Mouse (Mus musculus): ENCODE data around the gene Gstm1. TPM values are rescaled to one million over a fixed set of nuclear protein-coding genes. Genes with fewer than 3 reads are reported as not detected.
"Not testable (repeated sequence)": the region's sequence is repeated elsewhere in the genome, so short reads cannot be mapped to it uniquely, and the experiment has no call there.

The Gstm1 gene
- polyA plus RNA-seq, 1 experiment from 2014 or later, result 38.9 TPM

- WGBS, result 86% methylated on average over 5 of the region's 5 CpGs
- H3K9ac ChIP-seq (replicated peaks), result no peak overlapping the region
- H3K4me1 ChIP-seq (replicated peaks), result no peaks in the 10 kb centered on the region
- no peaks in the 10 kb centered on the region for H3K9me3 ChIP-seq
- no peak overlapping the region for H3K4me2 ChIP-seq
- no peak overlapping the region for H3K4me3 ChIP-seq (replicated peaks)
- H3K27ac ChIP-seq, result no peak overlapping the region
- ATAC-seq (ENCODE audit: insufficient number of reproducible peaks, insufficient read depth, low FRiP score, low TSS enrichment, low read depth), result no peak
- H3K36me3 ChIP-seq, result no peaks in the 10 kb centered on the region
- no peaks in the 10 kb centered on the region for H3K27me3 ChIP-seq
Observed at GRCm38 (mm10) chr3:108033156-108033555, 15.4 kb upstream of the Gstm1 start.

- no peak for ATAC-seq (ENCODE audit: insufficient number of reproducible peaks, insufficient read depth, low FRiP score, low TSS enrichment, low read depth)
- H3K4me1 ChIP-seq (replicated peaks), result no peaks in the 10 kb centered on the region
- no peaks in the 10 kb centered on the region for H3K9me3 ChIP-seq
- no peaks in the 10 kb centered on the region for H3K27me3 ChIP-seq
- H3K9ac ChIP-seq (replicated peaks), result no peak overlapping the region
- H3K36me3 ChIP-seq, result no peaks in the 10 kb centered on the region
- H3K27ac ChIP-seq, result no peak overlapping the region
- no peak overlapping the region for H3K4me3 ChIP-seq (replicated peaks)
- H3K4me2 ChIP-seq, result no peak overlapping the region
Observed at GRCm38 (mm10) chr3:108032113-108032512, 14.3 kb upstream of the Gstm1 start.

GRCm38 (mm10) chr3:108028641-108029365 is 11.0 kb upstream of the Gstm1 start:
- ATAC-seq (ENCODE audit: insufficient number of reproducible peaks, insufficient read depth, low FRiP score, low TSS enrichment, low read depth), result no peak
- Histone ChIP-seq H3K4me1 (replicated peaks) (no peaks in the 10 kb centered on the region), H3K36me3 (no peaks in the 10 kb centered on the region), H3K27ac (no peak overlapping the region), H3K4me3 (replicated peaks) (no peak overlapping the region), H3K4me2 (no peak overlapping the region), H3K27me3 (no peaks in the 10 kb centered on the region), H3K9me3 (no peaks in the 10 kb centered on the region), H3K9ac (replicated peaks) (no peak overlapping the region)
- 86% methylated on average over 4 of the region's 4 CpGs for WGBS

- no peak overlapping the region for H3K4me2 ChIP-seq
- no peak overlapping the region for H3K4me3 ChIP-seq (replicated peaks)
- H3K27ac ChIP-seq, result no peak overlapping the region
- WGBS, result 81% methylated on average over 1 of the region's 1 CpGs
- H3K4me1 ChIP-seq (replicated peaks), result no peaks in the 10 kb centered on the region
- no peaks in the 10 kb centered on the region for H3K9me3 ChIP-seq
- no peak for ATAC-seq (ENCODE audit: insufficient number of reproducible peaks, insufficient read depth, low FRiP score, low TSS enrichment, low read depth)
- H3K9ac ChIP-seq (replicated peaks), result no peak overlapping the region
- no peaks in the 10 kb centered on the region for H3K36me3 ChIP-seq
- H3K27me3 ChIP-seq, result no peaks in the 10 kb centered on the region
Observed at GRCm38 (mm10) chr3:108026597-108026996, 8.8 kb upstream of the Gstm1 start.

- Histone ChIP-seq H3K27ac (no peak overlapping the region), H3K4me1 (replicated peaks) (no peaks in the 10 kb centered on the region), H3K4me3 (replicated peaks) (no peak overlapping the region), H3K27me3 (no peaks in the 10 kb centered on the region), H3K9me3 (no peaks in the 10 kb centered on the region), H3K9ac (replicated peaks) (no peak overlapping the region), H3K36me3 (no peaks in the 10 kb centered on the region), H3K4me2 (no peak overlapping the region)
- ATAC-seq (ENCODE audit: insufficient number of reproducible peaks, insufficient read depth, low FRiP score, low TSS enrichment, low read depth), result no peak
- WGBS, result 77% methylated on average over 5 of the region's 5 CpGs
Observed at GRCm38 (mm10) chr3:108026049-108026448, 8.3 kb upstream of the Gstm1 start.

GRCm38 (mm10) chr3:108025318-108025717 is 7.5 kb upstream of the Gstm1 start:
- no peaks in the 10 kb centered on the region for H3K27me3 ChIP-seq
- no peaks in the 10 kb centered on the region for H3K9me3 ChIP-seq
- no peaks in the 10 kb centered on the region for H3K4me1 ChIP-seq (replicated peaks)
- WGBS, result 67% methylated on average over 4 of the region's 4 CpGs
- no peaks in the 10 kb centered on the region for H3K36me3 ChIP-seq
- no peak for ATAC-seq (ENCODE audit: insufficient number of reproducible peaks, insufficient read depth, low FRiP score, low TSS enrichment, low read depth)
- H3K4me2 ChIP-seq, result no peak overlapping the region
- no peak overlapping the region for H3K4me3 ChIP-seq (replicated peaks)
- H3K27ac ChIP-seq, result no peak overlapping the region
- no peak overlapping the region for H3K9ac ChIP-seq (replicated peaks)

- Histone ChIP-seq H3K27me3 (no peaks in the 10 kb centered on the region), H3K27ac (no peak overlapping the region), H3K4me2 (no peak overlapping the region), H3K4me1 (replicated peaks) (peaks cover 6% of the 10 kb centered on the region), H3K9me3 (no peaks in the 10 kb centered on the region), H3K4me3 (replicated peaks) (no peak overlapping the region), H3K36me3 (no peaks in the 10 kb centered on the region), H3K9ac (replicated peaks) (no peak overlapping the region)
- WGBS, result 76% methylated on average over 6 of the region's 6 CpGs
- ATAC-seq (ENCODE audit: insufficient number of reproducible peaks, insufficient read depth, low FRiP score, low TSS enrichment, low read depth), result no peak
Observed at GRCm38 (mm10) chr3:108022650-108023049, 4.9 kb upstream of the Gstm1 start.

- WGBS, result 77% methylated on average over 11 of the region's 11 CpGs
- not testable (repeated sequence) for H3K9ac ChIP-seq (replicated peaks); H3K36me3 ChIP-seq; H3K9me3 ChIP-seq; ATAC-seq (ENCODE audit: insufficient number of reproducible peaks, insufficient read depth, low FRiP score, low TSS enrichment, low read depth); H3K4me3 ChIP-seq (replicated peaks); H3K27ac ChIP-seq; H3K4me2 ChIP-seq; H3K27me3 ChIP-seq
- H3K4me1 ChIP-seq (replicated peaks), result peaks cover 11% of the 10 kb centered on the region
Observed at GRCm38 (mm10) chr3:108020351-108021022, 2.7 kb upstream of the Gstm1 start.

GRCm38 (mm10) chr3:108019226-108019625 is 1.5 kb upstream of the Gstm1 start:
- 62% methylated on average over 3 of the region's 3 CpGs for WGBS
- not testable (repeated sequence) for H3K9me3 ChIP-seq; H3K4me2 ChIP-seq; H3K9ac ChIP-seq (replicated peaks); H3K4me3 ChIP-seq (replicated peaks); H3K36me3 ChIP-seq; H3K27me3 ChIP-seq; H3K27ac ChIP-seq; ATAC-seq (ENCODE audit: insufficient number of reproducible peaks, insufficient read depth, low FRiP score, low TSS enrichment, low read depth)
- peaks cover 11% of the 10 kb centered on the region for H3K4me1 ChIP-seq (replicated peaks)

- Histone ChIP-seq H3K27me3 (no peaks in the 10 kb centered on the region), H3K36me3 (no peaks in the 10 kb centered on the region), H3K9ac (replicated peaks) (no peak overlapping the region; the same call in 1 of the 2 replicates), H3K9me3 (no peaks in the 10 kb centered on the region), H3K4me1 (replicated peaks) (peaks cover 11% of the 10 kb centered on the region), H3K4me2 (peak overlapping the region; percentile 82), H3K4me3 (replicated peaks) (peak overlapping the region; percentile 44), H3K27ac (peak overlapping the region; percentile 93)
- no peak for ATAC-seq (ENCODE audit: insufficient number of reproducible peaks, insufficient read depth, low FRiP score, low TSS enrichment, low read depth)
- WGBS, result 30% methylated on average over 14 of the region's 14 CpGs
Observed at GRCm38 (mm10) chr3:108018190-108018820, 532 bp upstream of the Gstm1 start.

- H3K9me3 ChIP-seq; H3K27me3 ChIP-seq; H3K36me3 ChIP-seq; H3K9ac ChIP-seq (replicated peaks); H3K4me3 ChIP-seq (replicated peaks); H3K27ac ChIP-seq; ATAC-seq (ENCODE audit: insufficient number of reproducible peaks, insufficient read depth, low FRiP score, low TSS enrichment, low read depth): not testable (repeated sequence)
- 85% methylated on average over 5 of the region's 5 CpGs for WGBS
- Histone ChIP-seq H3K4me1 (replicated peaks) (peaks cover 11% of the 10 kb centered on the region), H3K4me2 (peak overlapping the region; percentile 82; the same call in 1 of the 2 replicates)
Observed at GRCm38 (mm10) chr3:108016468-108016867, 1.3 kb downstream of the Gstm1 start.
